Mouse (Mus musculus): Measurements from ENCODE around the gene Rptor. TPM values are rescaled to one million over a fixed set of nuclear protein-coding genes. Genes with fewer than 3 reads are reported as not detected.

Gene Rptor
- total RNA-seq, 2 experiments from 2014 or later = 5.6 to 12.3 TPM

DNA sequence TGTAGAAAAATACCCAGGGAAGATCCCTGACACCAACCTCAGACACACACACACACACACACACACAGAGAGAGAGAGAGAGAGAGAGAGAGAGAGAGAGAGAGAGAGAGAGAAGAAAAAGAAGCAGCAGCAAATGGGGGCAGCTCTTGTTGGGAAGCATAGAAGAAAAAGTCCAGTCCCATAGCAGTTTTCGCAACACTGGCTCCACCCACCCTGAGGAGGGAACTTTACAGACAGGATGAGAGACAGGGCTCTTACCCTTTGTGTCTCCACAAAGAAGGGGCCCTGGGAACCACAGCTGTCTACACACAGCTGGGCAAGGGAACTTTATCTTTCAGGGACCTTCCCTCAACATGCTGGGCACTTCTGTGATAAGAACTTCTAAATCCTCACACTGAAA is 199.2 kb downstream of the Rptor start:
- no peak for ATAC-seq (replicated peaks; ENCODE audit: low FRiP score, poor library complexity, severe bottlenecking)

- no peak for ATAC-seq (replicated peaks; ENCODE audit: low FRiP score, poor library complexity, severe bottlenecking)
These were observed 200.2 kb downstream of the Rptor start for GRCm38 (mm10) chr11:119802947-119803346.

DNA sequence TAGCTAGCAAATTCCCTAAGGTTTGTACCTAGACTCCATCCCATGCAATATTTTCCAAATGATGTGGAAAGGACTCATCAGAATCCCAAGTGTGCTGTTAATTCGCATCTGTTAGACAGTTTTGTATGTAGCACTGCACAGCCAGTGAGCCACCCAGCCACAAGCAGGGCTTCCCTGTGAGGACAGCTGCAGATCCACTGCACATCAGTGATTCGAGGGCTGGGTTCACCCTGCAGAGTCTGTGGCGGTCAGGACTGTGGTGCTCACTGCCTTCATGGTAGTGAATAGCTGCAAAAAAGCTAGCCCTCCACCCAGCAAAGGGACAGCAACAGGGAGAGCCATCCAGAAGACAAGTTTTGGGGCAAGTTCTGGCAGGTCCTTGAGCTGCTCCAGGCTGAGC is 201.7 kb downstream of the Rptor start:
- ATAC-seq (replicated peaks; ENCODE audit: low FRiP score, poor library complexity, severe bottlenecking) = no peak

DNA sequence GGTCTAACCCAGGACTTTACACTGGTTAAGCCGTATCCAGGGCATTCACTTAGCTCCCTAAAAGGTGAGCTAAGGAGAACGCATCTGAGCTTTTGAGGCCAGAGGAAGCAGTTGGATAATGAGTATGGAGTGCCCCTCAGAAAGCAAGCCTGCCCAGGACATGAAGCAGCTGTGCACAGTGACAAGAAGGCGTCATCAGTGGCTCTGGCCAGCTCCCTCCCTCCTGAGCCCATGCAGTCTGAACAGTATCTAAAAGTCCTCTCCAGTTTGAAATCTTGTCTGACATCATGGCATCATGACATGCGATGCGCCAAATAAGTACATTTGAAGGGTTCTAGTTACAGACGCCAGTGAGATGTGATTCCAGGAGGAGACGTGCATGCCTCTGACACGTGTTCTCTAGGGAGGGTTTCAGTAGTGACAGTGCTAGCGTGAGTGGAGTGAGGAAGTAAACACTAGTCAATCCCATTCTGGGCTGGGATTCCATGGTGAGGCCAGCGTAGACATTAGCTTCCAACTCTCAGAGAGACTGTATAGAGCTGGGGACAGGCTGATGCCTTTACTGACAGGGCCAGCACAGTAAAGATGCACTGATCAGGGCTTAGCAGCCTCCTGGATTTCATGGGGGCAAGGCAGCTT is 202.5 kb downstream of the Rptor start:
- no peak for ATAC-seq (replicated peaks; ENCODE audit: low FRiP score, poor library complexity, severe bottlenecking)

GRCm38 (mm10) chr11:119806539-119806938 is 203.8 kb downstream of the Rptor start:
- no peak for ATAC-seq (replicated peaks; ENCODE audit: low FRiP score, poor library complexity, severe bottlenecking)

GRCm38 (mm10) chr11:119807431-119808031 is 204.8 kb downstream of the Rptor start:
- ATAC-seq (replicated peaks; ENCODE audit: low FRiP score, poor library complexity, severe bottlenecking) = no peak

DNA sequence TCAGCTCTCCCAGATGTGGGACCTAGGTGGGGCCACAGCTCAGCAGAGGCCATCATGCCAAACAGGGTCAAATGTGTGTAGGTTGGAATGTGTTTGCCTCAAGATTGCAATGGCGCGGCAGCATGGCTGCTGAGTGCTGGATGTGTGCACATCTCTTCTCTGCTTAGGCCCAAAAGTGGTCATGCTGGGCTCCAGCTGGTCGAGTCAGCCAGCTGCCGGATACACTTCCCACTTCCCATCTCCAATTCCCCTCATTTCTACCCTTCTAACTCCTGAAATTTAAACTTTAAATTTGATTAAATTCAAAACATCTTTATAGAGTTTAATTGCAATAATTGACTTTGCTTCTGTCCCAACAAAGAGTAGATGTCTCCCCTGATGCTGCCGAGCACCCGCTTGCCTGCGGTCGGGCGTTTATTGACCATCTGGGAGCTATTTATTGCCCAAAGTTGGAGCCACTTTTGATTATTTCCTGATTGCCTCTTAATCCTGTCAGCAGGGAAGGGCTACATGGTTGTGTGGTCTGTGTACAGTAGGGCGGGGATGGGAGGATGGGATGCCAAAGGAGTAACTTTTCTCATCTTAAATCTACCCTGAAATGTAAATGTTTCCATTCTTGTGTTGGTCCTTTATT is 206.1 kb downstream of the Rptor start:
- no peak for ATAC-seq (replicated peaks; ENCODE audit: low FRiP score, poor library complexity, severe bottlenecking)

DNA sequence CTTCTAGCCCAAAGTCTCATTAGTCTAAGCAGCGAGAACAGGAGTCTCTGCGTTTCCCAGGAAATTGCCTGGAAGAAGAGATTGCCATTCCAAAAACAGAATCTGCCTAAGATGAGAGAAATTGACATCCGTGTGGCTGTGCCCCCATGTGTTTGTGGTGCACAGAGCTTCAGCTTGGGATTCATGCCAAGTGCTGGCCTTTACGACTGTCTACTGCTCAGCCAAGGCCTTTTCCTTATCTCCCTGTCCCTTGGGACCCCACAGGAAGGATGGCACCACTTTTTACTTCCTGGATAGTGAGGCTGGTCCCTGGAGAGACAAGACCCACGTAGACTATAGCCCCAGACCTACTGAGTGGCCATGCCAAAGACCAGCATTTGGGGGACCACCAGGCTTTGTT is 206.6 kb downstream of the Rptor start:
- no peak for ATAC-seq (replicated peaks; ENCODE audit: low FRiP score, poor library complexity, severe bottlenecking)

DNA sequence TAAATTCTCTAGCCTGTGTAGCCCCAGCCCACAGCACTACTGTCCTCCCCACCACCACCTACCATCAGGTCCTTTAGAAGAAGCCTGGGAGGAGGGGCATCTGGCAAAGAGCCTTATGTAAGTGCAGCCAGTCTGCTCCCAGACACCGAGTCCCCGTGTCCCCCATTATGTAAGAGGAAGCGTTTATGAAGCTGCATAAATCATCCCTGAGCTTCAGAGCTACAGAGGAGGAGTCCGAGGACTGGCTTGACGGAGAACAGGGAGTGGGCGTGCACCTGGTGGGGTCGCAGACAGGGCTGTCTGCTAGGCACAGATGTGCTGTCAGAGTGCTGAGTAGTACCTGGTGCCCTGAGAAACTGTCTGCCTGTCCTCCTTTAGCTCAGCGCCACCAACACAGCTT is 208.3 kb downstream of the Rptor start:
- 0 out of 2 replicates have a peak, but pooled peaks have one; percentile 13 for ATAC-seq (replicated peaks; ENCODE audit: low FRiP score, poor library complexity, severe bottlenecking)

DNA sequence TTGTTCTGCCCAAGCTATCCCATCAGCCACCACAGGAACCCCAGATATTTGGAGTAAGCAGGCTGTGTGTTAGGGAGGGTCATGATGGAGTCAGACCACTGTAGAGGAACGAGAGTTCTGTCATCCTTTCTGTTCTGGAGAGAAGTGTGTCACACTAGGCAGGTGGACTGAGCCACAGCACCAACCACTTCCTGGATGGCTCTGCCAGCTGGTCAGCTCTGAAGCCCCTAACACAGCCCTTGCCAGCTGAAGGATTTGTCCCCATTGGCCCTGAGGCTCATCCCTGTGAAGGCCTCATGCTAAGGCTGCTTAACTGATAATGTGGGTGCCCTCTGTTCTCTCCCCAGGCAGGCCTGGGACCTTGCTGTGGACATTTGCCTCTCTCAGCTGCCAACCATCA is 208.9 kb downstream of the Rptor start:
- ATAC-seq (replicated peaks; ENCODE audit: low FRiP score, poor library complexity, severe bottlenecking) = no peak

GRCm38 (mm10) chr11:119812093-119812492 is 209.4 kb downstream of the Rptor start:
- no peak for ATAC-seq (replicated peaks; ENCODE audit: low FRiP score, poor library complexity, severe bottlenecking)

- ATAC-seq (replicated peaks; ENCODE audit: low FRiP score, poor library complexity, severe bottlenecking) = no peak
These were observed 211.4 kb downstream of the Rptor start for GRCm38 (mm10) chr11:119814035-119814558.

GRCm38 (mm10) chr11:119816798-119817361 is 214.2 kb downstream of the Rptor start:
- no peak for ATAC-seq (replicated peaks; ENCODE audit: low FRiP score, poor library complexity, severe bottlenecking)

- ATAC-seq (replicated peaks; ENCODE audit: low FRiP score, poor library complexity, severe bottlenecking) = no peak
These were observed 214.7 kb downstream of the Rptor start for GRCm38 (mm10) chr11:119817362-119817837.

DNA sequence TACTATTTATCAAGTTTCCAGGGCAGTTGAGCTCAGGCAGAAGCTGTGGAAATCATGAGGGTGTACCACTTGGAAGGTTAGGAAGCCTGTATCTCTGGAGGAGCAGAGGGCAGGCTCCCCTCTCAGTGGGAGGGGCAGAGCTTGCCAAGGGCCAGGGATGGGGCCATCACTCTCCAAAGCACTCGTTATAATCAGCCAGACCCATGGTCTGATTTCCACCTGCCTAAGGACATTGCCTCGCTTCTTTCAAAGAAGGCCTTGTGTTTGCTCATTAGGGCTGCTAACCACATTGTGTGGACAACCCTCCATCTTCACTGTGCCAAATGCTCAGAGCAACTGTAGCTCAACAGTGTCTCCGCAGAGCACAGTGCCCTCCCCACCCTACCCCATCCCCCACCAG is 215.2 kb downstream of the Rptor start:
- ATAC-seq (replicated peaks; ENCODE audit: low FRiP score, poor library complexity, severe bottlenecking) = no peak

DNA sequence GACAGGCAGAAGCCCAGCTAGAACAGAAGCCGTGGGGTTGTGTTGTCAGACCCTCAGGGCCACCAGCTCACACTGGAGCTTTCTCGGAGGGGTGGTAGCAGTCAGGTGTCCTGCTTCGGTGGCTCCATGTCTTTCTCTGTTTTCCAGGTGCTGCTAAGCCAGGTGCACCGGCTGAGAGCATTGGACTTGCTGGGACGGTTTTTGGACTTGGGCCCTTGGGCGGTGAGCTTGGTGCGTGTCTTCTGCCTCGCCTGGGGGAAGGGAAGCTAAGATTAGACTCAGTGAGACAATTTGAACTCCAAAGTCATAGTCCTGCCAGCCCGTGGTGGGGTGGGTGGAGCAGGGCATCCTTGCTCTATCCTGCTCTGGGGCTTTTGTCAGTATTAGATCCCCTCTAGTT is 218.8 kb downstream of the Rptor start:
- no peak for ATAC-seq (replicated peaks; ENCODE audit: low FRiP score, poor library complexity, severe bottlenecking)

DNA sequence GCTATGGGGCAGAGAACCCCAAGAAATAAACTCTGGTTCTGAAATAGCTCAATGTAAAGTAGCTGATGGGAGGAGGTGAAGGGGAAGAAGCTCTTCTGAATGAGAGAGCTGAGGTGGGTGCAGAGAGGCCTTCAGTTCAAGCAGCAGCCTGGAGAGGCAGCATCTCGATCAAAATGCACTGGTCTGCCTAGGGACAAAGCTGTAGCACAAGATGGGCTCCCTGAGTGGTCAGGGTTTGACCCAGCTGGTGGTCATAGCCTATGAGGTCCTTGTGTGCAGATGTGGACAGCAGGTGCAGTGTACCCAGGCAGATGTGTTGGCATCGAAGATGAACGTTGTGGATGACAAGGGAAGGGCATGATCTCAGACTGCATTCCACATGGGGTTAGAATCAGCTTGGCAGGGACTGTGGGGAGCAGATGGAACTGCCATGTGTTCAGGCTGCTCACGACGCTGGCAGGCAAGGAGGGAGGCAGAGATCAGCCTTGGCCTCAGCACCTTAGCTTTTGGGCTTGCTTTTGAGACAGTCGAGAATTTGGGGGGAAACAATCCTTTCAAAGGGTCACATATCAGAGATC is 221.5 kb downstream of the Rptor start:
- peak; percentile 28; the same call in 1 of the 2 replicates for ATAC-seq (replicated peaks; ENCODE audit: low FRiP score, poor library complexity, severe bottlenecking)

DNA sequence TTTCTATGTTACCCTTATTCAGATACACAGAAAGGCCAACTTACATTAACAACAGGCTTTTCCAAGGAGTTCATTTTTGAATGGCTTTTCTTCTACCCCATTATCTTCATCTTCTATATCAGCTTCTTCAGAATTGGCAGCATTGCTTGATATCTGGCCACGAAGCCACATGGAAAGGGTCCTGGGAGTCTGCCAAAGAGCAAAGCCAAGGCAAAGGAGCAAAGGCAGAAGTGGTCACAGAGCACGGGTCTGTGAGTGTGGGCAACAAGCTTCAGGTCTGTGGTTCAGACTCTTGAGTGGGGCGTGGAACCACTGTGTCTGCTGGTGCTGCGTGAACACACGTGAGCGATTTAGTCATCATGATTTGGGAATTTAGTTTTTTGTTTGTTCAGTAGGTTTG is 223.1 kb downstream of the Rptor start:
- no peak for ATAC-seq (replicated peaks; ENCODE audit: low FRiP score, poor library complexity, severe bottlenecking)

DNA sequence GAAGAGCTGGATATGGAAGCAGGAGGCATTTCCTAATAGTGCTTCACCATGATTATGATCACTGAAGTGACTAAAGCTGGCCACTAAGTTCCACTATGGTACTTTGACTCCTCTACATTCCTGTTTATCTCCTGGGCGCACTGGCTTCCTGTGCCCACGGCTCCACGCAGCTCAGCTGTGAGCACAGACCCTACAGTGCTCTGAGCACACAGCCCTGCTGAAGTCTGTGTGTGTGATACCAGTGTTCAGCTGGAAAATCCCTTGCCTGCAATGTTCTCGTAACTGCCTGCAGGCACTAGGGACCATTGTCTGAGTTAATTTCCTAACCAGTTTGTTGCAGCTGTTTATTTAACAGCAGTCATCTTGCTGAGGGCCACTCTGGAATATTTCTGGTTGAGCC is 223.5 kb downstream of the Rptor start:
- no peak for ATAC-seq (replicated peaks; ENCODE audit: low FRiP score, poor library complexity, severe bottlenecking)

DNA sequence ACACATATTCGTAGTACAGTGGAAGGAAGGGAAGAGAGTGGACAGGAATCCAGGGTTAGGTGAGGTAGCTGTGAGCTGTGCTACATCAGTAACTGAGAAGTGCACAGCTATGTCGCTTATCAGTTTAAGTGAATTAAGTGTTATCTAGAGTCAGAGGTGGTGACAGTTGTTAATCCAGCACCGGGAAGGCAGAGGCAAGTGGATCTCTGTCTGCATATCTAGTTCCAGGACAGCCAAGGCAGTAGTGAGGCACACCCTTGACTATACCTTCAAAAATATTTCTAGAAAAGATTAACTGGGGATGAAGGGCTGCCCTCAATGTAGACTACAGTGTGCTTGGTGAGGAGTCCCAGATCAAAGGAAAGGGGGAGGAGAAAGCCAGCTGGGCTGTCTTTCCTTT is 226.4 kb downstream of the Rptor start:
- no peak for ATAC-seq (replicated peaks; ENCODE audit: low FRiP score, poor library complexity, severe bottlenecking)

Measured in erythroblast, adult 5-6 weeks (primary cell).